Mouse (Mus musculus) liver, embryonic 16.5 days (tissue): ENCODE data around the gene Hist1h2ae. TPM values are rescaled to one million over a fixed set of nuclear protein-coding genes. Genes with fewer than 3 reads are reported as not detected.

Source experiments
- ATAC-seq: fragments of 200-750 bp; cut with Nextera tagmentation; 2 replicates; pipeline ENCODE4 v1.8.0; 2017; ENCODE audit warnings: low read depth, mild to moderate bottlenecking, moderate number of reproducible peaks, moderate library complexity
- H3K27ac ChIP-seq: fragments of 300-500 bp; sonication (generic); 2 replicates; pipeline ENCODE4 v1.5.1; 2014; ENCODE audit warnings: mild to moderate bottlenecking, low read length
- H3K27me3 ChIP-seq: fragments of 300-500 bp; sonication (generic); 2 replicates; pipeline ENCODE4 v1.6.1; 2014; ENCODE audit warnings: low read depth, low read length, mixed read lengths; ENCODE audit not compliant: control insufficient read depth, insufficient read depth
- H3K36me3 ChIP-seq: fragments of 300-500 bp; sonication (generic); 2 replicates; pipeline ENCODE4 v1.6.1; 2014; ENCODE audit warnings: mild to moderate bottlenecking; ENCODE audit not compliant: control insufficient read depth, insufficient read depth
- H3K4me1 ChIP-seq: fragments of 300-500 bp; sonication (generic); 2 replicates; pipeline ENCODE4 v1.6.1; 2014; ENCODE audit warnings: low read depth, low read length, mixed read lengths; ENCODE audit not compliant: control insufficient read depth
- H3K4me2 ChIP-seq: fragments of 300-500 bp; sonication (generic); 2 replicates; pipeline ENCODE4 v1.6.1; 2014; ENCODE audit warnings: low read depth, low read length, mixed read lengths
- H3K4me3 ChIP-seq: fragments of 300-500 bp; sonication (generic); 2 replicates; pipeline ENCODE4 v1.5.1; 2014; ENCODE audit warnings: low read depth, mild to moderate bottlenecking, low read length
- H3K9ac ChIP-seq: fragments of 300-500 bp; sonication (generic); 2 replicates; pipeline ENCODE4 v1.6.1; 2014; ENCODE audit warnings: low read depth, low read length
- H3K9me3 ChIP-seq: fragments of 300-500 bp; sonication (generic); replicated peaks from 2 replicates; pipeline ENCODE4 v1.6.1; 2016; ENCODE audit warnings: low read length; ENCODE audit not compliant: control insufficient read depth
- WGBS: fragments of 180-500 bp; shearing (Covaris S2); extraction: QIAGEN DNeasy Blood & Tissue Kit; methylation state at CpG from one replicate; pipeline ENCODE4 v1.1.7; 2014; ENCODE audit not compliant: insufficient replicate concordance; 5-methylcytosine and 5-hydroxymethylcytosine counted together
- polyA plus RNA-seq: library from polyadenylated mRNA; unstranded; fragments of >200 nt; fragmentation: Nextera tagmentation; extraction: Ambion mirVana; gene quantifications from 2 replicates; pipeline ENCODE4 v1.2.1, GENCODE M21; 2015

The Hist1h2ae gene
- 63.6 and 96.6 TPM in 2 replicates for polyA plus RNA-seq

DNA sequence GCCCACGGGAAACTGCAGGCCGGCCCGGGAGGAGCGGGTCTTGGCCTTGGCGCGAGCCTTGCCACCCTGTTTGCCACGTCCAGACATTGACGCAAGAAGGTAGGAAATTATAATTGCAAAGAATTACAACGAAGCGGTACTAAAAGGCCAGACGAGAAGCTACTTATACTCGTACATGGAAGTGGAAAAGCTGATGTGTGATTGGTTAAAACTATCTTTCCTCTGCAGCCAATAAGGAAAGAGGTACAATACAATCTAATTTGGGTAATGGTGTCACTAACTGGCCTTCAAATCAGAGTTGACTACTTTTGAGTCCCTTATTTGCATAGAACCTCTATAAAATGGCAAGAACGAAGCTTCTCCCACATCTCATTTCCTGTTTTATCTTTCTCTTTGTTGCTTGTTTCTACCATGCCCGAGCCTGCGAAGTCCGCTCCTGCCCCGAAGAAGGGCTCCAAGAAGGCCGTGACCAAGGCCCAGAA, at the start of gene Hist1h2ae, which contains the start of gene Hist1h2bg:
Gene Hist1h2ae (minus strand): TSS at position 199 of the 482 bp plus-strand sequence.
Gene Hist1h2bg (plus strand): TSS at position 375 of the 482 bp plus-strand sequence.
- WGBS: under 1% methylated on average over 18 of the region's 18 CpGs
- Histone ChIP-seq H3K9me3 (no peaks in the 10 kb centered on the region), H3K4me1 (peaks cover 7% of the 10 kb centered on the region)

DNA sequence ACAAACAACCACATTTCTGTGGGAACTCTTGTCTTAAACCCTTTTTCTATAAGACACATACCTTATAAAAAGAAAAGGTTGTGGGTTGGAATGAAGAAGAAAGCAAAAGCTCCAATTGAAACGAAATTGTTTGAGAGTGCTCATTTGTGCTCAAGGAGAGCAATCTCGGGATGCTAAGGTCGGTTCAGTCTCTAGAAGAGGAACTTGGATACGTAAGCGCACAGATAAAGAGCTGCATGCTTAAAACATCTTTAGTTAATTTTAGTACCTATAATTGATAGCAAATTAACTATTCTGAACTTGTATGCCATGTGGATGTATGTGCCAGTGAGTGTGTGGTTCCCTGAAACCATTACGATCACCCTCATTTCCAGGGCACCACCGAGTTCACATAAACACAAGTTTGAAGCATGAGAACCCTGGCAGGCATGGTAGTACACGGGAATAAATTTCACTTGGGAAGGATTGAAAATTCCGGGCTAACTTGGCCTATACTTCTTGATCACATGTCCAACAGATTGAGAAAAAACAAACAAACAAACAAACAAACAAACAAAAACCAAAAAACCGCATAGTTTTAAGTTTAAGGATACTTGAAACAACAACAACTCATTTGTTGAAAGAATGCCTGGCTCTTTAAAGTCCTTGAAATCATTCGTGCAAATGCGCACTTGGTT, 49.2 kb upstream of the Hist1h2ae start:
- Histone ChIP-seq H3K4me2 (peak overlapping the region; percentile 91), H3K9ac (peak overlapping the region; percentile 80), H3K4me1 (peaks cover 7% of the 10 kb centered on the region), H3K27me3 (no peaks in the 10 kb centered on the region), H3K36me3 (no peaks in the 10 kb centered on the region), H3K27ac (peak overlapping the region; percentile 98), H3K9me3 (no peaks in the 10 kb centered on the region), H3K4me3 (peak overlapping the region; percentile 67)
- 20% methylated on average over 12 of the region's 12 CpGs for WGBS
- ATAC-seq: no peak

More for the DNA sequence above, at the start of gene Hist1h2ae, which contains the start of gene Hist1h2bg:
- Histone ChIP-seq H3K9ac (peak within 1 kb of the TSS; percentile 73), H3K27me3 (no peaks in the 10 kb centered on the region), H3K36me3 (no peaks in the 10 kb centered on the region), H3K4me2 (peak within 1 kb of the TSS; percentile 79), H3K4me3 (peak within 1 kb of the TSS; percentile 63), H3K27ac (peak within 1 kb of the TSS; percentile 98)
- ATAC-seq: peak; percentile 75

DNA sequence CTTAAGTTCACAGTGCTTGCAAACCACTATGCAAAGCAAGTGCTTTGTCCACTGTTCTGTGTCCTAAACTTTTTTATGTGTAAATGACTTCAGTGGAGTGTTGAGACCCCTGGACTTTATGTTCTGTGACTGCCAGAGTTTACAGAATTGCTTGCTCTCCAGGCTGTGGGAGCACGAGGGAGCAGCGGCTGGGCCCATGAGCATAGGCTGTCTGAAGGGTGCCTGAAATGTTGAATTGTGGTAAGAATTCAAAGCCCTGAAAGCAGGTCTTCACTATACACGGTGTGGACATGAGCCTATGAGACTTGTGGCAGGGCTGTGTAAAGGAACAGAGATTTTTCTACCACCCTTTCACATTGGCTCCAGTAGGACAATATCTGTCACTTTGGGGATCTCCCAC, 40.6 kb upstream of the Hist1h2ae start:
- 87% methylated on average over 3 of the region's 3 CpGs for WGBS
- no peaks in the 10 kb centered on the region for H3K27me3 ChIP-seq
- ATAC-seq: no peak
- H3K4me1 ChIP-seq: peaks cover 21% of the 10 kb centered on the region
- no peak overlapping the region for H3K4me2 ChIP-seq
- H3K36me3 ChIP-seq: 0 out of 2 replicates have a peak, but pooled peaks cover 3% of the 10 kb centered on the region
- no peak overlapping the region for H3K9ac ChIP-seq
- H3K27ac ChIP-seq: 0 out of 2 replicates have a peak overlapping the region, but pooled peaks have one; percentile 27
- no peak overlapping the region for H3K4me3 ChIP-seq
- no peaks in the 10 kb centered on the region for H3K9me3 ChIP-seq

DNA sequence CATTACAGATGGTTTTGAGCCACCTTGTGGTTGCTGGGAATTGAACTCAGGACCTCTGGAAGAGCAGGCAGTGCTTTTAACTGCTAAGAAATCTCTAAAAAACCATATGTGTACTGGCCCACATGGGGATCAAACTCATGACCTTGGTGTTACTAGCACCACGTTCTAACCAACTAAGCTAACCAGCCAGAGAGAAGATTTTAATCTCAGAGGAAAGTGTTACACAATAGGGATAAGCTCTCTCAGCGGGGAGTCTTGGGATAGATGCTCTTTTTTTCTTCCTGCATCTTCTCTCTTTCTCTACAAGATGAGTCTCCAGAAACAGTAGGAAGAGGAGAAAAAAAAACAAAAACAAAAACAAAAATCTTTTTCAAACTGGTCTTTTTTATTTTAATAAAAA, 39.4 kb upstream of the Hist1h2ae start:
- no peak for ATAC-seq
- Histone ChIP-seq H3K27me3 (no peaks in the 10 kb centered on the region), H3K4me1 (peaks cover 21% of the 10 kb centered on the region), H3K9ac (no peak overlapping the region), H3K4me3 (no peak overlapping the region), H3K27ac (no peak overlapping the region), H3K4me2 (no peak overlapping the region), H3K36me3 (0 out of 2 replicates have a peak, but pooled peaks cover 3% of the 10 kb centered on the region), H3K9me3 (no peaks in the 10 kb centered on the region)
- 60% methylated on average over 2 of the region's 2 CpGs for WGBS

DNA sequence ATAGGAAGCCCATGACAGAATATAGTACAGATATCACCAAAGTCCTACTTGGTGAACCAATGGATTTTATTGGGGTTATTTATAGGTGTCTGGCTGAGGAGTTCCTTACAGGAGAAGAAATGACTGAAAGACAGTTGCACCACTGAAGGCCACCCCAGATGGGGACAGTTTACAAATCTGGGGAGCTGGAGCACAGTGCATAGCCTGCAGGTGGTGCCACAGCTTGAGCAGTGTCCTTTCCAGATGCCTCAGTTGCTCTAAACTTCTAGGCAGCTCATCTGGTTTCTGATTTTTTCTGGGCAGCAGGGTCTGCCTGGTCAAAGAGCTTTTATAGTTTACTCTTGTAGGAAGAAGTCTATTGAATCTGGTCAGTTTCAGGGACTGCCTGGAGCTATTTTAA, 38.8 kb upstream of the Hist1h2ae start:
- Histone ChIP-seq H3K27me3 (no peaks in the 10 kb centered on the region), H3K9ac (peak overlapping the region; percentile 46), H3K36me3 (0 out of 2 replicates have a peak, but pooled peaks cover 3% of the 10 kb centered on the region), H3K27ac (peak overlapping the region; percentile 93), H3K4me1 (peaks cover 21% of the 10 kb centered on the region), H3K4me3 (no peak overlapping the region), H3K4me2 (peak overlapping the region; percentile 61; the same call in 1 of the 2 replicates), H3K9me3 (no peaks in the 10 kb centered on the region)
- ATAC-seq: no peak

DNA sequence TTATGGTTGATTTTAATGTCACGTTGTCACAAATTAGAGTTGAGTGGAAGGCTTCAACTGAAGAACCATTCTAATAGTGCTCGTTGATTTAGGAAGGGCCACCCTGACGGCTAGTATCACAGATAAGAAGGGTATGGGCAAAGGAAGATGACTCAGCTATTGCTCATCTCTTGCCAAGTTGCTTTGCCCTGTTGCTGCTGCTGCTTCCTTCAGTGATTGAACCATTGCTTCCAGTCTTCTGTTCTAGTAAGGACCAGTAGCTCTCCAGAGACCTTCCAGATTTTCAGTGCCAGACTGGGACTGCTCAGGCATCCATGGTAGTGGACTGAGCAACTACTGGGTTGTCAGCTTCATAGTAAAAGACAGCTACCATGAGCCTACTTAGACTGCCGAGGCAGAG, 38.2 kb upstream of the Hist1h2ae start:
- no peaks in the 10 kb centered on the region for H3K27me3 ChIP-seq
- 0 out of 2 replicates have a peak, but pooled peaks cover 3% of the 10 kb centered on the region for H3K36me3 ChIP-seq
- peak overlapping the region; percentile 93 for H3K27ac ChIP-seq
- peak overlapping the region; percentile 61 for H3K4me2 ChIP-seq
- H3K4me3 ChIP-seq: peak overlapping the region; percentile 34; the same call in 1 of the 2 replicates
- WGBS: 27% methylated on average over 4 of the region's 4 CpGs
- H3K9ac ChIP-seq: peak overlapping the region; percentile 58
- no peaks in the 10 kb centered on the region for H3K9me3 ChIP-seq
- peak; percentile 97 for ATAC-seq
- peaks cover 21% of the 10 kb centered on the region for H3K4me1 ChIP-seq

DNA sequence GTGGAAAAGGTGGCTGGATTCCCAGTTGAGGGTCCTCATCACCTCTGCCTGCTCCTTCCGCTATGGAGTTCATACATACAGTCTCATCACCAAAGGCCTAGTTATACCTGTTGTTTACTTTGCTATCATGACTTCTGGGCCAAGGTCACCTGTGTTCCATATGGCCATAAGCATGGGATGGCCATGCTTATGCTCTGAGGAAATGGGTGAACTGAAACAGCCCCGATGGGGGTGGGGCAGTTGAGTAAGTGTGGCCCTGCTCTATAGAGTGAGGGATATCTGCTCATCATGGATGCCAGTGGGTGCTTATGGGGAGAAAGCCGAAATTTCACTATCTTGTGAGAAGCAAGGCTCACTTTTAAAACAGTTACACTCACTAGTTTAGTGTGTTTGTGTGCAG, 34.0 kb upstream of the Hist1h2ae start:
- no peak overlapping the region for H3K27ac ChIP-seq
- peaks cover 22% of the 10 kb centered on the region for H3K4me1 ChIP-seq
- H3K9me3 ChIP-seq: no peaks in the 10 kb centered on the region
- H3K4me2 ChIP-seq: no peak overlapping the region
- no peak for ATAC-seq
- H3K36me3 ChIP-seq: no peaks in the 10 kb centered on the region
- 80% methylated on average over 3 of the region's 3 CpGs for WGBS
- H3K27me3 ChIP-seq: no peaks in the 10 kb centered on the region
- no peak overlapping the region for H3K9ac ChIP-seq
- no peak overlapping the region for H3K4me3 ChIP-seq

DNA sequence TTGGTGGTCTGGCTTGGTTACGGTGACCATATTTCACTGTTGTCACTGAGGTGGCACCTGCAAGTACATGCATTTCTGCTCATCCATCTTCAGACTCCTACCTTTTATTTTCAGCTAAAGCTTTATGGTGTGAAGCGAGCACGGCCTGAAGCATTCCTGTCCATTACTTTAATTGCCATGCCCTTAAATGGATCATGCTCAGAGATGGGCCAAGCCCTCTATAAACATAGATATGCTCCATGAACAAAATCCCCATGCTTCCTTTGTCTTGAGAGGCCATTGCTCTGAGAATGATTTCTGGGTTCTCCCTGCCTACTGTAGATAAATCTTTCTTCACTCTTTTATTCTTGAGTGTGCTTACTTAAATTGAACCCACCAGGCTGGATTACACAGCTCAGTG, 33.4 kb upstream of the Hist1h2ae start:
- 80% methylated on average over 3 of the region's 3 CpGs for WGBS
- H3K36me3 ChIP-seq: no peaks in the 10 kb centered on the region
- ATAC-seq: no peak

DNA sequence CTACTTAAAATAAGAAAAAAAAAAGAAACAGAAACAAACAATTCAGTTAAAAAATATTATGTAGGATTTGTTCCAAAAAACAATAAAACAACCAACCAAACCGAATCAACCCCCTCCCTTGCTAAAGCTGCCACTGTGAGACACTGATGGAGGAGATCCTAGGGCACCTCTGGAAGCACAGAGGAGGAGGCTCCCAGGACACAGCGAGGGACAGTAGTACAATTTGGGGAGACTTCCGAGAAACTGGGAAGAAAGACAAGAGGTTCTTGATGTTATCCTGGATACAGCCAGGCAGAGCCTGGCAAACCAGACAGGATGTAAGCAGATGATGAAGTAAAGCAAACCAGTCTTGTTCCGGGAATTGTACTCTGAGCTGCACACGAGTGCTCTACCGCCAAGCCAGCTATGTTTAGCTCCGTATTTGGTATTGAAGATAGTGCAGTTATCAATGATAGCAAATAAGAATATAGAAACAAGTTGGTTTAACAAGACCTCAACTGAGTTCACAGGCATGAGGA, 32.2 kb upstream of the Hist1h2ae start:
- Histone ChIP-seq H3K9ac (peak overlapping the region; percentile 33; the same call in 1 of the 2 replicates), H3K27ac (no peak overlapping the region), H3K4me1 (peaks cover 4% of the 10 kb centered on the region), H3K4me3 (no peak overlapping the region), H3K9me3 (no peaks in the 10 kb centered on the region), H3K36me3 (no peaks in the 10 kb centered on the region), H3K4me2 (no peak overlapping the region), H3K27me3 (no peaks in the 10 kb centered on the region)
- ATAC-seq: no peak
- 40% methylated on average over 7 of the region's 7 CpGs for WGBS

More for the DNA sequence above, 33.4 kb upstream of the Hist1h2ae start:
- Histone ChIP-seq H3K27me3 (no peaks in the 10 kb centered on the region), H3K9ac (no peak overlapping the region), H3K4me2 (no peak overlapping the region), H3K27ac (no peak overlapping the region), H3K4me3 (no peak overlapping the region), H3K9me3 (no peaks in the 10 kb centered on the region), H3K4me1 (peaks cover 16% of the 10 kb centered on the region)
